Mouse (Mus musculus) liver, adult 2 months (tissue): Measurements from ENCODE around the gene Arhgap10.

Experiments used
- CTCF ChIP-seq: fragments of 200-500 bp; IDR thresholded peaks from 2 replicates; pipeline ENCODE4 v1.5.1; 2011; ENCODE audit warnings: low read depth, low read length, control low read depth
- POLR2A ChIP-seq: fragments of 200-500 bp; IDR thresholded peaks from 2 replicates; pipeline ENCODE4 v1.6.1; 2011; ENCODE audit warnings: low read length, control low read depth; ENCODE audit not compliant: insufficient read depth; ENCODE audit errors: extremely low read depth

DNA sequence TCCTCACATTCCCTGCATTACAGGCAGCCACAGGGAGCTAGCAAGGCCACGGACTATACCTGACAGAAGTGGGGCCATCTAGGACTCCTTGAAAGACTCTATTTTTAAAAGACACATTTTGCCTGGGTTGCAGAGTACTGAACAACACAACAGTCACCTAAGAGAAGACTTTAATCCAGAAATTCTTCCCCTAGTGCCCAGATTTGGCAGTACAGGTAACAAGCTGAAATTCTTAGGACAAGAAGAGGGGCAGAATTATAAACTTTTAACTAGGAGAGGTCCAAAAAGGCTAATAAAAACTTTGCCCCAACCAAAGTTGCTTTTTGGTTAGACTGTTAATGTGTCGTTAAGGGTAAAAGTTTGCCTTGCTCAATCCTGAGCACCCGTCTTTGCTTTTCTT, 174.4 kb downstream of the Arhgap10 start:
- TF ChIP-seq POLR2A (no peak), CTCF (no peak)
